Mouse (Mus musculus): ENCODE measurements at regions not wholly inside any gene's neighbourhood (a gene's known extent, or its start where the extent isn't known, plus 50 kb on each side); places are given as distances from the start of the nearest gene placed in this dataset.
A peak's percentile ranks its signal among the peaks of the same experiment; 100 is the strongest.

GRCm38 (mm10) chr6:117256099-117256471, 87.8 kb downstream of the Cxcl12 start:
- Histone ChIP-seq H3K4me3 (no peak overlapping the region), H3K4me1 (peaks cover 21% of the 10 kb centered on the region), H3K27ac (replicated peaks) (no peak overlapping the region), H3K36me3 (replicated peaks) (no peaks in the 10 kb centered on the region), H3K27me3 (replicated peaks; ENCODE audit: low read depth, poor library complexity, severe bottlenecking) (no peaks in the 10 kb centered on the region), H3K9me3 (no peaks in the 10 kb centered on the region)
- WGBS = 94% methylated on average over 2 of the region's 2 CpGs
- DNase-seq (ENCODE audit: low spot score) = no peak

GRCm38 (mm10) chr6:117257591-117257990, 89.3 kb downstream of the Cxcl12 start:
- H3K27ac ChIP-seq (replicated peaks) = no peak overlapping the region
- peaks cover 14% of the 10 kb centered on the region for H3K4me1 ChIP-seq
- 85% methylated on average over 4 of the region's 4 CpGs for WGBS
- H3K9me3 ChIP-seq = no peaks in the 10 kb centered on the region
- H3K4me3 ChIP-seq = no peak overlapping the region
- no peaks in the 10 kb centered on the region for H3K27me3 ChIP-seq (replicated peaks; ENCODE audit: low read depth, poor library complexity, severe bottlenecking)
- no peak for DNase-seq (ENCODE audit: low spot score)
- no peaks in the 10 kb centered on the region for H3K36me3 ChIP-seq (replicated peaks)

- H3K4me3 ChIP-seq = no peak overlapping the region
- 78% methylated on average over 1 of the region's 1 CpGs for WGBS
Measured at GRCm38 (mm10) chr6:117267906-117268305, 99.6 kb downstream of the Cxcl12 start.

GRCm38 (mm10) chr6:117268376-117268775, 100.0 kb downstream of the Cxcl12 start:
- H3K4me1 ChIP-seq = peaks cover 21% of the 10 kb centered on the region
- H3K27ac ChIP-seq (replicated peaks) = no peak overlapping the region
- H3K9me3 ChIP-seq = no peaks in the 10 kb centered on the region
- no peak for DNase-seq (ENCODE audit: low spot score)
- 92% methylated on average over 2 of the region's 2 CpGs for WGBS
- H3K4me3 ChIP-seq = no peak overlapping the region
- no peaks in the 10 kb centered on the region for H3K36me3 ChIP-seq (replicated peaks)
- no peaks in the 10 kb centered on the region for H3K27me3 ChIP-seq (replicated peaks; ENCODE audit: low read depth, poor library complexity, severe bottlenecking)

More at GRCm38 (mm10) chr6:117267906-117268305, 99.6 kb downstream of the Cxcl12 start:
- Histone ChIP-seq H3K36me3 (replicated peaks) (no peaks in the 10 kb centered on the region), H3K27me3 (replicated peaks; ENCODE audit: low read depth, poor library complexity, severe bottlenecking) (no peaks in the 10 kb centered on the region), H3K4me1 (peaks cover 21% of the 10 kb centered on the region), H3K27ac (replicated peaks) (no peak overlapping the region), H3K9me3 (no peaks in the 10 kb centered on the region)
- DNase-seq (ENCODE audit: low spot score) = no peak

GRCm38 (mm10) chr6:117270261-117270660, 101.9 kb downstream of the Cxcl12 start:
- Histone ChIP-seq H3K4me1 (peaks cover 30% of the 10 kb centered on the region), H3K9me3 (no peaks in the 10 kb centered on the region), H3K27me3 (replicated peaks; ENCODE audit: low read depth, poor library complexity, severe bottlenecking) (no peaks in the 10 kb centered on the region), H3K27ac (replicated peaks) (no peak overlapping the region), H3K36me3 (replicated peaks) (no peaks in the 10 kb centered on the region), H3K4me3 (no peak overlapping the region)
- 84% methylated on average over 3 of the region's 3 CpGs for WGBS
- no peak for DNase-seq (ENCODE audit: low spot score)

- DNase-seq (ENCODE audit: low spot score) = no peak
- H3K4me3 ChIP-seq = no peak overlapping the region
- 0 out of 2 replicates have a peak overlapping the region, but pooled peaks have one; percentile 51 for H3K27ac ChIP-seq (replicated peaks)
Measured at GRCm38 (mm10) chr6:117271562-117272226, 103.4 kb downstream of the Cxcl12 start.

GRCm38 (mm10) chr6:117272227-117272955, 104.1 kb downstream of the Cxcl12 start:
- DNase-seq (ENCODE audit: low spot score) = no peak
- H3K9me3 ChIP-seq = no peaks in the 10 kb centered on the region
- WGBS = 89% methylated on average over 9 of the region's 9 CpGs
- H3K4me3 ChIP-seq = no peak overlapping the region
- no peak overlapping the region for H3K27ac ChIP-seq (replicated peaks)
- no peaks in the 10 kb centered on the region for H3K27me3 ChIP-seq (replicated peaks; ENCODE audit: low read depth, poor library complexity, severe bottlenecking)
- no peaks in the 10 kb centered on the region for H3K36me3 ChIP-seq (replicated peaks)
- peaks cover 32% of the 10 kb centered on the region for H3K4me1 ChIP-seq

More at GRCm38 (mm10) chr6:117271562-117272226, 103.4 kb downstream of the Cxcl12 start:
- Histone ChIP-seq H3K27me3 (replicated peaks; ENCODE audit: low read depth, poor library complexity, severe bottlenecking) (no peaks in the 10 kb centered on the region), H3K9me3 (no peaks in the 10 kb centered on the region), H3K36me3 (replicated peaks) (no peaks in the 10 kb centered on the region), H3K4me1 (peaks cover 27% of the 10 kb centered on the region)
- 70% methylated on average over 12 of the region's 12 CpGs for WGBS

GRCm38 (mm10) chr6:117275915-117276314, 107.6 kb downstream of the Cxcl12 start:
- DNase-seq (ENCODE audit: low spot score) = no peak
- peaks cover 49% of the 10 kb centered on the region for H3K4me1 ChIP-seq
- H3K36me3 ChIP-seq (replicated peaks) = no peaks in the 10 kb centered on the region
- 84% methylated on average over 5 of the region's 5 CpGs for WGBS
- H3K27me3 ChIP-seq (replicated peaks; ENCODE audit: low read depth, poor library complexity, severe bottlenecking) = no peaks in the 10 kb centered on the region
- H3K27ac ChIP-seq (replicated peaks) = no peak overlapping the region; the same call in 1 of the 2 replicates
- H3K4me3 ChIP-seq = no peak overlapping the region
- no peaks in the 10 kb centered on the region for H3K9me3 ChIP-seq

- Histone ChIP-seq H3K4me1 (peaks cover 40% of the 10 kb centered on the region), H3K27ac (replicated peaks) (no peak overlapping the region), H3K27me3 (replicated peaks; ENCODE audit: low read depth, poor library complexity, severe bottlenecking) (no peaks in the 10 kb centered on the region), H3K36me3 (replicated peaks) (no peaks in the 10 kb centered on the region), H3K4me3 (no peak overlapping the region), H3K9me3 (no peaks in the 10 kb centered on the region)
- DNase-seq (ENCODE audit: low spot score) = no peak
- WGBS = 54% methylated on average over 3 of the region's 3 CpGs
Measured at GRCm38 (mm10) chr6:117276850-117277249, 108.5 kb downstream of the Cxcl12 start.

GRCm38 (mm10) chr6:117279297-117279696, 111.0 kb downstream of the Cxcl12 start:
- no peak for DNase-seq (ENCODE audit: low spot score)
- no peak overlapping the region for H3K4me3 ChIP-seq
- H3K36me3 ChIP-seq (replicated peaks) = no peaks in the 10 kb centered on the region
- no peaks in the 10 kb centered on the region for H3K9me3 ChIP-seq
- H3K4me1 ChIP-seq = peaks cover 39% of the 10 kb centered on the region
- H3K27me3 ChIP-seq (replicated peaks; ENCODE audit: low read depth, poor library complexity, severe bottlenecking) = no peaks in the 10 kb centered on the region
- peak overlapping the region; percentile 77 for H3K27ac ChIP-seq (replicated peaks)

- Histone ChIP-seq H3K36me3 (replicated peaks) (no peaks in the 10 kb centered on the region), H3K4me3 (no peak overlapping the region), H3K27me3 (replicated peaks; ENCODE audit: low read depth, poor library complexity, severe bottlenecking) (no peaks in the 10 kb centered on the region), H3K27ac (replicated peaks) (peak overlapping the region; percentile 77), H3K4me1 (peaks cover 36% of the 10 kb centered on the region), H3K9me3 (no peaks in the 10 kb centered on the region)
- 39% methylated on average over 14 of the region's 14 CpGs for whole genome bisulfite sequencing
- peak; percentile 56 for DNase-seq (ENCODE audit: low spot score)
Measured at GRCm38 (mm10) chr6:117279786-117280411, 111.6 kb downstream of the Cxcl12 start.

GRCm38 (mm10) chr6:117280911-117281310, 112.6 kb downstream of the Cxcl12 start:
- H3K27me3 ChIP-seq (replicated peaks; ENCODE audit: low read depth, poor library complexity, severe bottlenecking) = no peaks in the 10 kb centered on the region
- 0 out of 2 replicates have a peak overlapping the region, but pooled peaks have one; percentile 40 for H3K27ac ChIP-seq (replicated peaks)
- H3K4me1 ChIP-seq = peaks cover 30% of the 10 kb centered on the region
- DNase-seq (ENCODE audit: low spot score) = no peak
- 92% methylated on average over 3 of the region's 3 CpGs for WGBS
- no peaks in the 10 kb centered on the region for H3K9me3 ChIP-seq
- no peak overlapping the region for H3K4me3 ChIP-seq
- H3K36me3 ChIP-seq (replicated peaks) = no peaks in the 10 kb centered on the region

Measured in embryonic facial prominence, embryonic 10.5 days (tissue).